Mouse (Mus musculus): ENCODE results near the gene Zhx3.

DNA sequence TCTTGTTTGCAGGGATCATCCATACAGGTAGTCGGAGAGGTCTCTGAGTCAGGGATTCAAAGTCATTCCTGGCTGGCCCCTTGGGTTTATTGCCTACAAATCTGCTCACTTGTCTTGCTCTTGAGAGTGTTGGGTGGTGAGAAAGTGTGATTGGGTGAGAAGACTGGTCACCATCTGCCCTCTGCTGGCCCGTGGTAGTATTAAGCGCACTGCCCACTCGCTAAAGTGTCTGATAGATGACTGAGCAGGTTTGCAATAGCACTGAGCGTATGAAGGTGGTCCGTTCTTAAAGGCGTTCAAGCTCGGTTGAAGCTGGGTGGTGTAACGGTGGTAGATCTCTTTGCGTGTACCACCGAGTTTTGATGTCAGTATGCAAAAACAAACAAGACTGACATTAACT lies 14.5 kb upstream of the Zhx3 start:
- TF ChIP-seq CTCF (IDR thresholded peaks at IDR 0.05; ENCODE audit: low read depth): peak; percentile 91
- TF ChIP-seq EP300 (IDR thresholded peaks at IDR 0.05; ENCODE audit: low read depth): no peak
